Mouse (Mus musculus) E14TG2a.4 (cell line): Measurements from ENCODE around the gene Endou.
"Not testable (repeated sequence)": the region's sequence is repeated elsewhere in the genome, so short reads cannot be mapped to it uniquely, and the experiment has no call there.

Experiments used
- H3K27me3 ChIP-seq: 2 replicates; pipeline ENCODE4 v1.6.1; 2014; ENCODE audit warnings: low read length, control low read depth; ENCODE audit not compliant: insufficient read depth
- H3K36me3 ChIP-seq: 2 replicates; pipeline ENCODE4 v1.6.1; 2014; ENCODE audit warnings: low read length, control low read depth; ENCODE audit not compliant: insufficient read depth
- H3K4me1 ChIP-seq: replicated peaks from 2 replicates; pipeline ENCODE4 v1.6.1; 2014; ENCODE audit warnings: low read depth, low read length, control low read depth
- H3K4me3 ChIP-seq: replicated peaks from 2 replicates; pipeline ENCODE4 v1.5.1; 2014; ENCODE audit warnings: mild to moderate bottlenecking, low read length
- H3K9me3 ChIP-seq: 2 replicates; pipeline ENCODE4 v1.6.1; 2014; ENCODE audit warnings: low read length, control low read depth
- CTCF ChIP-seq: conservative IDR thresholded peaks from 2 replicates; pipeline ENCODE4 v1.5.1; 2014; ENCODE audit warnings: low read length
- NANOG ChIP-seq: IDR thresholded peaks from 2 replicates; pipeline ENCODE4 v1.6.1; 2014; ENCODE audit warnings: borderline replicate concordance, low read length, mixed read lengths
- POU5F1 ChIP-seq: IDR thresholded peaks from 2 replicates; pipeline ENCODE4 v1.6.1; 2014; ENCODE audit warnings: low read length, borderline replicate concordance

The Endou gene

GRCm38 (mm10) chr15:97675927-97676326 is 55.2 kb downstream of the Endou start:
- H3K4me3 ChIP-seq = no peak overlapping the region
- H3K4me1 ChIP-seq = peaks cover 26% of the 10 kb centered on the region
- TF ChIP-seq POU5F1 (no peak), CTCF (no peak)
- H3K27me3 ChIP-seq = no peaks in the 10 kb centered on the region
- H3K9me3 ChIP-seq = no peaks in the 10 kb centered on the region
- peaks cover 65% of the 10 kb centered on the region for H3K36me3 ChIP-seq

GRCm38 (mm10) chr15:97674423-97674822 is 56.7 kb downstream of the Endou start:
- Histone ChIP-seq H3K9me3 (no peaks in the 10 kb centered on the region), H3K27me3 (no peaks in the 10 kb centered on the region), H3K36me3 (peaks cover 54% of the 10 kb centered on the region), H3K4me3 (no peak overlapping the region), H3K4me1 (peaks cover 17% of the 10 kb centered on the region)
- TF ChIP-seq NANOG (no peak), CTCF (no peak), POU5F1 (no peak)

- no peak overlapping the region for H3K4me3 ChIP-seq
- H3K27me3 ChIP-seq = no peaks in the 10 kb centered on the region
- no peaks in the 10 kb centered on the region for H3K9me3 ChIP-seq
- no peak for TF ChIP-seq NANOG
- no peak for TF ChIP-seq CTCF
- no peak for TF ChIP-seq POU5F1
- peaks cover 18% of the 10 kb centered on the region for H3K4me1 ChIP-seq
- H3K36me3 ChIP-seq = peaks cover 50% of the 10 kb centered on the region
Observed at GRCm38 (mm10) chr15:97673256-97674000, 57.7 kb downstream of the Endou start.

GRCm38 (mm10) chr15:97672211-97672765 is 58.9 kb downstream of the Endou start:
- H3K4me3 ChIP-seq = no peak overlapping the region
- H3K4me1 ChIP-seq = peaks cover 26% of the 10 kb centered on the region
- TF ChIP-seq POU5F1 (no peak), CTCF (no peak), NANOG (no peak)

GRCm38 (mm10) chr15:97670554-97670953 is 60.6 kb downstream of the Endou start:
- no peak overlapping the region for H3K4me3 ChIP-seq
- H3K36me3 ChIP-seq = peaks cover 23% of the 10 kb centered on the region
- H3K4me1 ChIP-seq = peaks cover 22% of the 10 kb centered on the region
- no peaks in the 10 kb centered on the region for H3K9me3 ChIP-seq
- TF ChIP-seq NANOG (no peak), POU5F1 (no peak), CTCF (no peak)
- no peaks in the 10 kb centered on the region for H3K27me3 ChIP-seq

More at GRCm38 (mm10) chr15:97672211-97672765, 58.9 kb downstream of the Endou start:
- peaks cover 39% of the 10 kb centered on the region for H3K36me3 ChIP-seq
- H3K9me3 ChIP-seq = no peaks in the 10 kb centered on the region
- no peaks in the 10 kb centered on the region for H3K27me3 ChIP-seq

GRCm38 (mm10) chr15:97668158-97668877 is 62.8 kb downstream of the Endou start:
- H3K4me1 ChIP-seq = peaks cover 25% of the 10 kb centered on the region
- H3K36me3 ChIP-seq, H3K9me3 ChIP-seq: not testable (repeated sequence)

GRCm38 (mm10) chr15:97667437-97667836 is 63.7 kb downstream of the Endou start:
- H3K27me3 ChIP-seq = no peaks in the 10 kb centered on the region
- H3K4me3 ChIP-seq = no peak overlapping the region
- TF ChIP-seq NANOG (peak; percentile 20; the same call in 1 of the 2 replicates), POU5F1 (no peak), CTCF (peak; percentile 82)
- H3K36me3 ChIP-seq = no peaks in the 10 kb centered on the region
- no peaks in the 10 kb centered on the region for H3K9me3 ChIP-seq
- H3K4me1 ChIP-seq = peaks cover 25% of the 10 kb centered on the region

More at GRCm38 (mm10) chr15:97668158-97668877, 62.8 kb downstream of the Endou start:
- H3K27me3 ChIP-seq = not testable (repeated sequence)
- peak overlapping the region; percentile 37; the same call in 1 of the 2 replicates for H3K4me3 ChIP-seq

- Histone ChIP-seq H3K4me1 (peaks cover 25% of the 10 kb centered on the region), H3K4me3 (no peak overlapping the region)
- TF ChIP-seq CTCF (no peak), NANOG (no peak), POU5F1 (no peak)
Observed at GRCm38 (mm10) chr15:97666457-97666770, 64.7 kb downstream of the Endou start.

More at GRCm38 (mm10) chr15:97666457-97666770, 64.7 kb downstream of the Endou start:
- no peaks in the 10 kb centered on the region for H3K36me3 ChIP-seq
- no peaks in the 10 kb centered on the region for H3K9me3 ChIP-seq
- H3K27me3 ChIP-seq = no peaks in the 10 kb centered on the region
